Mouse (Mus musculus): Measurements from ENCODE around the gene Zc3h12c. TPM values are rescaled to one million over a fixed set of nuclear protein-coding genes. Genes with fewer than 3 reads are reported as not detected.

The Zc3h12c gene
- polyA plus RNA-seq, 1 experiment from 2014 or later: 4.7 TPM

- no peaks in the 10 kb centered on the region for H3K9me3 ChIP-seq
Measured at GRCm38 (mm10) chr9:52070052-52070451, 98.3 kb downstream of the Zc3h12c start.

More at GRCm38 (mm10) chr9:52070052-52070451, 98.3 kb downstream of the Zc3h12c start:
- no peaks in the 10 kb centered on the region for H3K27me3 ChIP-seq
- no peak overlapping the region for H3K27ac ChIP-seq (replicated peaks)
- no peak for ATAC-seq (ENCODE audit: low read depth)
- peaks cover 72% of the 10 kb centered on the region for H3K36me3 ChIP-seq
- no peak overlapping the region for H3K9ac ChIP-seq
- H3K4me1 ChIP-seq (replicated peaks): no peaks in the 10 kb centered on the region
- no peak overlapping the region for H3K4me3 ChIP-seq
- no peak overlapping the region for H3K4me2 ChIP-seq
- WGBS: 93% methylated on average over 2 of the region's 2 CpGs

Small RNA genes within 50 kb of the gene (microRNA-seq; reads per million reads assigned to microRNA genes)
- not detected for gene Gm27686
- not detected for gene Mir6244

Other genes with a start within 250 kb of the Zc3h12c start
- gene Fdx1, start 205.0 kb downstream of the Zc3h12c start, polyA plus RNA-seq (2015; fragmentation: Nextera tagmentation; extraction: Ambion mirVana): 41.9 and 43.9 TPM in 2 replicates
- gene Rdx, start 121.4 kb downstream of the Zc3h12c start, polyA plus RNA-seq (2015; fragmentation: Nextera tagmentation; extraction: Ambion mirVana): 97.9 and 112 TPM in 2 replicates

All from neural tube, embryonic 13.5 days (tissue).